Mouse (Mus musculus) forebrain, embryonic 16.5 days (tissue): ENCODE measurements around the gene Lbh. TPM values are rescaled to one million over a fixed set of nuclear protein-coding genes. Genes with fewer than 3 reads are reported as not detected.

Experiments
- ATAC-seq: fragments of 200-750 bp; cut with Nextera tagmentation; 2 replicates; pipeline ENCODE4 v1.8.0; 2017; ENCODE audit warnings: mild to moderate bottlenecking, moderate library complexity
- H3K27ac ChIP-seq: fragments of 300-500 bp; sonication (generic); 2 replicates; pipeline ENCODE4 v1.5.1; 2014; ENCODE audit warnings: low read length, control low read depth
- H3K27me3 ChIP-seq: fragments of 300-500 bp; sonication (generic); replicated peaks from 2 replicates; pipeline ENCODE4 v1.6.1; 2014; ENCODE audit warnings: low read length; ENCODE audit not compliant: control insufficient read depth, insufficient read depth
- H3K36me3 ChIP-seq: fragments of 300-500 bp; sonication (generic); 2 replicates; pipeline ENCODE4 v1.6.1; 2014; ENCODE audit not compliant: control insufficient read depth, insufficient read depth
- H3K4me1 ChIP-seq: fragments of 300-500 bp; sonication (generic); replicated peaks from 2 replicates; pipeline ENCODE4 v1.6.1; 2014; ENCODE audit warnings: low read length; ENCODE audit not compliant: control insufficient read depth, insufficient read depth
- H3K4me2 ChIP-seq: fragments of 300-500 bp; sonication (generic); 2 replicates; pipeline ENCODE4 v1.6.1; 2014; ENCODE audit warnings: mild to moderate bottlenecking, low read length, control low read depth
- H3K4me3 ChIP-seq: fragments of 300-500 bp; sonication (generic); replicated peaks from 2 replicates; pipeline ENCODE4 v1.5.1; 2014; ENCODE audit warnings: mild to moderate bottlenecking, low read length, control low read depth
- H3K9ac ChIP-seq: fragments of 300-500 bp; sonication (generic); replicated peaks from 2 replicates; pipeline ENCODE4 v1.6.1; 2014; ENCODE audit warnings: low read depth, low read length, control low read depth
- H3K9me3 ChIP-seq: fragments of 300-500 bp; sonication (generic); 2 replicates; pipeline ENCODE4 v1.6.1; 2016; ENCODE audit warnings: low read length; ENCODE audit not compliant: control insufficient read depth
- WGBS: fragments of 180-500 bp; shearing (Covaris S2); extraction: QIAGEN DNeasy Blood & Tissue Kit; methylation state at CpG from one replicate; pipeline ENCODE4 v1.1.7; 2014; 5-methylcytosine and 5-hydroxymethylcytosine counted together
- polyA plus RNA-seq: library from polyadenylated mRNA; unstranded; fragments of >200 nt; fragmentation: Nextera tagmentation; extraction: Ambion mirVana; gene quantifications from 2 replicates; pipeline ENCODE4 v1.2.1, GENCODE M21; 2015

Gene Lbh
- polyA plus RNA-seq, 1 experiment from 2014 or later = 4.3 TPM

DNA sequence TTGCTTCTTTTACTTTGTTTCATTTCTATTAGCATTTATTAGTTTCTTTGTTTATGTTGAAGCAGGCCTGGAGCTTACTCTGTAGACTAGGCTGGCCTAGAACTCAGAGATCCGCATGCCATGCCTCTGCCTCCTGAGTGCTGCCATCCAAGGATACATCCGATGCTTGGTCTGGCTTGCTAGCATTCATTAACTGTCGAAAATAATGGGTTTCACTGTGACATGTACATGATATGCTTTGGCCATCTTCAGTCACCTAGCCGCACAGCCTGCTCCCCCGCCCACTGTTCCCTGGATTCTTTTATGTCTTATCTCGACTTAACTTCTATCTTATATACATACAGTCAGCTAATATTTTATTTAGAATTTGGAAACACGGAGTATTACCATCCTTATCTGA lies 21.0 kb upstream of the Lbh start:
- H3K4me2 ChIP-seq = no peak overlapping the region
- H3K9me3 ChIP-seq = no peaks in the 10 kb centered on the region
- H3K4me3 ChIP-seq = no peak overlapping the region
- H3K27ac ChIP-seq = no peak overlapping the region
- ATAC-seq = no peak
- H3K27me3 ChIP-seq = no peaks in the 10 kb centered on the region
- no peaks in the 10 kb centered on the region for H3K4me1 ChIP-seq
- no peaks in the 10 kb centered on the region for H3K36me3 ChIP-seq
- no peak overlapping the region for H3K9ac ChIP-seq
- 93% methylated on average over 7 of the region's 7 CpGs for WGBS

DNA sequence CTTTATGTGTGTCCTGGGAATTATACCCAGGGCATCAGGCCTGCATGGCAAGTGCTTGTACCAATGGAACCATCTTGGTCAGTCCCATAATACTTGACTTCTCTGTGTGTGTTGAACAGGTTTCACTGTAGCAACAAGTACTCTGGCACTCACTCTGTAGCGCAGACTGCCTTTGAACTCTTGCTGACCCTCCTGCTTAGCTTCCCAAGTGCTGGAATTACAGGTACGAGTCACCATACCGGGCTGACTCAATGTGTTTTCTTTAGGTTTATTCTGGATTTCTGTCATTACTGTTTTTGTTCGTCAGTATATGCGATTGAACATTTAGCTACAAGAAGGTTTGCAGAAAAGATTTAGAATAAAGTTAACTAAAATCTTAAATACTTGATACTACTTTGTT lies 20.1 kb upstream of the Lbh start:
- H3K4me2 ChIP-seq = no peak overlapping the region
- WGBS = 89% methylated on average over 5 of the region's 5 CpGs
- no peak overlapping the region for H3K9ac ChIP-seq
- no peak for ATAC-seq
- no peak overlapping the region for H3K4me3 ChIP-seq
- no peak overlapping the region for H3K27ac ChIP-seq
- H3K9me3 ChIP-seq = no peaks in the 10 kb centered on the region
- no peaks in the 10 kb centered on the region for H3K27me3 ChIP-seq
- no peaks in the 10 kb centered on the region for H3K36me3 ChIP-seq
- H3K4me1 ChIP-seq = no peaks in the 10 kb centered on the region

DNA sequence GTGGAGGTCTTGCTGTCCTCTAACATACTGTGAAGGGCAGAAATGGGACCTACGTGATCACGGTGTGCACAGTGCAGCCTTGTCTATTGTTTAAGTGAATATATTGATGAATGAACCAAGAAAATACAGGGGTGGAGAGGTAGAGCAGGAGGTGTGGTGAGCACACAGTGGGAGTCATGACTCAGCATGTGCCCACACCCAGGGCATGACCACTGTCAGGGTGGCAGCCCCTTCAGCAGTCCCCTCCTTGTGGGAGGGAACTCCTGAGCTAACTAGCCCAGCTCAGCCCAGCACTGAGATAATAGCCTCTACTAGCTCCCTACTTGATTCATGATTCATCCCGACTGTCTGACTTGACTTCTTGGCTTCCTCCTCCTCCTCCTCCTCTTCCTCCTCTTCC lies 19.3 kb upstream of the Lbh start:
- H3K36me3 ChIP-seq = no peaks in the 10 kb centered on the region
- ATAC-seq = no peak
- H3K4me1 ChIP-seq = no peaks in the 10 kb centered on the region
- H3K27ac ChIP-seq = no peak overlapping the region
- no peak overlapping the region for H3K9ac ChIP-seq
- no peak overlapping the region for H3K4me3 ChIP-seq
- no peaks in the 10 kb centered on the region for H3K27me3 ChIP-seq
- WGBS = 59% methylated on average over 3 of the region's 3 CpGs
- H3K4me2 ChIP-seq = no peak overlapping the region
- no peaks in the 10 kb centered on the region for H3K9me3 ChIP-seq

DNA sequence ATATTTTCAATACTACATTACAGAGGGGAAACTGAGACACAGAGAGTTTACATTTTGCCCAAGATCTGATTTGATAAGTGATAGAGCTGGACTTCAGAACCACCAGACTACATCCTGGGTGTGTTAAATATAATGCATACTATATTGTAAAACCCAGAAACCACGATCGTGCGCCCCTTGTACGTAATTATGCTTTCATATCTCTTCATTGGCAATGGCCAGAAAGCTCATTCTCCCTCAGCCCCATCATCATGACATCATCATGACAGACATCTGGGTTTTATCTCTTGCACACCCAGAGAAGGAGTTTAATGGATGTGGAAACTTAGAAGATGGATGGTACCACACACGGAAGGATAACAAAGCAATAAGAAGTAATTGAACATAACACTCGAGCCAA lies 17.1 kb upstream of the Lbh start:
- Histone ChIP-seq H3K4me2 (no peak overlapping the region), H3K36me3 (no peaks in the 10 kb centered on the region), H3K9ac (no peak overlapping the region), H3K27me3 (no peaks in the 10 kb centered on the region), H3K4me3 (no peak overlapping the region), H3K9me3 (no peaks in the 10 kb centered on the region), H3K4me1 (no peaks in the 10 kb centered on the region), H3K27ac (no peak overlapping the region)
- no peak for ATAC-seq
- 90% methylated on average over 6 of the region's 6 CpGs for WGBS

DNA sequence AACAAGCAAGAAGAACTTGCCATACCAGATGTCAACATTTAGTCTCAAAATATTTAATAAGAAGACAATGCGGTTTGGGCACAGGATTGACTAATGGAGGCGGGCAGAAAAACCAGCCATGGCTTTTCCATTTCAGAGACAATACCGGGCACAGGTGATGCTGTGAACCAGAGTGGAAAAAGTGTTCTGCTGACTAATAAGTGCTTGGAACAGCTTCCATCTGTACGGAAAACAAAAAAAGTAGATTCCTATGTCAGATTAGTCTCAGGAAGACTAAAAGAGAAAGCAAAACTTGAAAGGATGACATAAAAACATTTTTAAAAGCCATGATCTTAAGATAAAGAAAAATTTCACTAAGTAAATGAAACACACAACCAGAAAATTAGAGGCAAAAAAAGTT lies 16.4 kb upstream of the Lbh start:
- WGBS = 89% methylated on average over 4 of the region's 4 CpGs
- Histone ChIP-seq H3K36me3 (no peaks in the 10 kb centered on the region), H3K9me3 (no peaks in the 10 kb centered on the region), H3K27me3 (no peaks in the 10 kb centered on the region), H3K4me3 (no peak overlapping the region), H3K9ac (no peak overlapping the region), H3K4me1 (no peaks in the 10 kb centered on the region), H3K27ac (no peak overlapping the region), H3K4me2 (no peak overlapping the region)
- no peak for ATAC-seq

DNA sequence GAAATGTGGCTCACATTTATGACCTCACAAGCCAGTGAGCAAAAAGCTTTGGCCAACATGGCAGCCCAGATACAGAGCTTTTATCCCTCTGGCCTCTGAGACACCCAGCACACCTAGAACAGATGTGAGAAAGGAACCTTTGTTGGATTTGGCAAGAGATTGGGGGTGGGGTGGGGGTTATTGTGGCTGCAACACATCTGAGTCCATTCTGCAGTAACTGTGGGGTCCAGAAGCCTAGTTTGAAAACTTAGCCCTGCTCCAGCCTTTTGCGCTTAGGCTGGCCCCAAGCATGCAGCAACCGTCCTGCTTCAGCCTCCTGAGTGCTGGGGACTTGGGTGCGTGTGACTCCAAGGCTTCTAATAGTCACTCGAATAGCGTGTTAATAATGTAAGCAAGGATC lies 14.8 kb upstream of the Lbh start:
- no peaks in the 10 kb centered on the region for H3K9me3 ChIP-seq
- H3K4me1 ChIP-seq = no peaks in the 10 kb centered on the region
- no peak for ATAC-seq
- no peak overlapping the region for H3K27ac ChIP-seq
- no peak overlapping the region for H3K4me2 ChIP-seq
- no peaks in the 10 kb centered on the region for H3K27me3 ChIP-seq
- H3K4me3 ChIP-seq = no peak overlapping the region
- no peaks in the 10 kb centered on the region for H3K36me3 ChIP-seq
- WGBS = 96% methylated on average over 5 of the region's 5 CpGs
- H3K9ac ChIP-seq = no peak overlapping the region

DNA sequence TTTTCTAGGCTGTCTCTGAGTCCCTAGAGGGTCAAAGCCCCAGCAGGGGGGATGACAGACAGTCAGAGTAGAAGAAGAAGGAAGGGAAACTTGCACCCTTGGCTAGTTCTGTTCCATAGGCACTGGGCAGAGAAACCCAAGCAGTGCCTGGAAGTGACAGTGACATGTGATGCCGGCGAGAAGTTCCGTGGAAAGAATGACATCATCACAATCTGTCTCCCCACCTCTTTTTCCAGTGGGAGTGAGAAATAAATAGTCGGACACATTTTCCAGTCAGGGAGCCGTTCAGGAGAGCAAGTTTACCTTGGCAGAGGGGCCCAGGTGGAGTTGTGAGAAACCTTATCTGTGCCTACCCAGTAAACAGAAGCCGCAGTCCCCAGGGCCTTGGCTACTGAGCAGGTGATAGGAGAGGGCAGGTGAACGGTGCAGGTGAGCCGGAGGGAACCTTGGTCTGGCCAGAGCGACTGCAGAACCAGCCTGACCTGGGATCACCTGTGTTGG lies 14.1 kb upstream of the Lbh start:
- H3K4me1 ChIP-seq = no peaks in the 10 kb centered on the region
- no peak overlapping the region for H3K4me2 ChIP-seq
- no peaks in the 10 kb centered on the region for H3K27me3 ChIP-seq
- no peaks in the 10 kb centered on the region for H3K9me3 ChIP-seq
- no peak overlapping the region for H3K27ac ChIP-seq
- H3K9ac ChIP-seq = no peak overlapping the region
- no peak overlapping the region for H3K4me3 ChIP-seq
- no peaks in the 10 kb centered on the region for H3K36me3 ChIP-seq
- 84% methylated on average over 9 of the region's 9 CpGs for WGBS
- no peak for ATAC-seq

DNA sequence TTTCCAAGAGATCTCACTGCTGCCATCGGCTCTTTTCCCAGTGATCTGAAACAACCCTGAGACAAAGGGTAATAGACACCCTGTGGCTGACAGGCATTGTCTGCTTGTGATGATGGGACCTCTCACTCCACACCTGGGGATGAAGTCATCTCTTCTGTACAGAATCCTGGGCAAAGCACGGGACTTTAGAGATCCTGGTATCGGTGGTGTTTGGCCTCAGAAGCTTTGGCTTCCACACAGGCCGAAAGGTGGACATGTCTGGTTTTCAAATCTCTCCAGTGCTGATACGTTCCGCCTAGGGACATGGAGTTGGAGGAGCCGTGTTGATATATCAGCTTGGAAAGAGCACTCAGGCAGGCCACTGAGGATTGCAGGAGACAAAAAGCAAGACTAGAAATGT lies 13.2 kb upstream of the Lbh start:
- H3K9ac ChIP-seq = no peak overlapping the region
- 84% methylated on average over 7 of the region's 7 CpGs for WGBS
- H3K9me3 ChIP-seq = no peaks in the 10 kb centered on the region
- no peak overlapping the region for H3K27ac ChIP-seq
- no peaks in the 10 kb centered on the region for H3K36me3 ChIP-seq
- no peaks in the 10 kb centered on the region for H3K27me3 ChIP-seq
- H3K4me1 ChIP-seq = no peaks in the 10 kb centered on the region
- no peak overlapping the region for H3K4me3 ChIP-seq
- no peak for ATAC-seq
- no peak overlapping the region for H3K4me2 ChIP-seq

DNA sequence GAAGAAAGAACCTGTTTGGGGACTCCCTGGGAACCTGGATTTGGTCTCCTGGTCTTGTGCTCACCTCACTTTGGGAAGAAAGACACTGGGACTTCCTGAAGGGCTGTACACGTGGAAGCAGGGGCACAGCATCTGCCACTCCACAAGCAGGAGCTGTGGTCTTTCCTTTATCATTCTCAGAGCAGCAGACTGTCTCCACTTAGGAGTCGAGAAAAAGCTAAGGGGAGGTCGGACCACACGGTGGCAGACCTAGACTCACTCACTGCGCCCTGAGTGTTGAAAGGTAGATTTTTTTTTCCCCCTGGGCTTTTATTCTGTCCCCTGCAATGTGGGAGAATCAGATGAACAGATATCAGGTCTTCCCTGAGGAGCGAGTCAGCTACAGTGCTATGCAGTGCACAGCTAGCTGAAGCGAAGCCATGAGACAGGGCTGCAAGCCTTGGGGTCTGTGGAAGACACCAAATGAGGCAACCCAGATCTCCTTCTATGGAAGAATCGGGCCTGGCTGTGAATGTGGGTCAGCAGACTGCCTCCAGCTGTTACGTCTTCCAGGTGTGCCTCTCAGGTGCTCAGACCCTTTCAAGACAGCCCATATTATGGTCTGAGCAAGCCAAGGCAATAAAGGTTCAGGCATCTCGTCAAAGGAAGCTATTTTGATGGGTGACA lies 11.7 kb upstream of the Lbh start:
- Histone ChIP-seq H3K27ac (no peak overlapping the region), H3K36me3 (no peaks in the 10 kb centered on the region), H3K4me1 (no peaks in the 10 kb centered on the region), H3K4me2 (no peak overlapping the region), H3K9me3 (no peaks in the 10 kb centered on the region), H3K4me3 (no peak overlapping the region), H3K27me3 (no peaks in the 10 kb centered on the region), H3K9ac (no peak overlapping the region)
- WGBS = 74% methylated on average over 10 of the region's 10 CpGs
- no peak for ATAC-seq

DNA sequence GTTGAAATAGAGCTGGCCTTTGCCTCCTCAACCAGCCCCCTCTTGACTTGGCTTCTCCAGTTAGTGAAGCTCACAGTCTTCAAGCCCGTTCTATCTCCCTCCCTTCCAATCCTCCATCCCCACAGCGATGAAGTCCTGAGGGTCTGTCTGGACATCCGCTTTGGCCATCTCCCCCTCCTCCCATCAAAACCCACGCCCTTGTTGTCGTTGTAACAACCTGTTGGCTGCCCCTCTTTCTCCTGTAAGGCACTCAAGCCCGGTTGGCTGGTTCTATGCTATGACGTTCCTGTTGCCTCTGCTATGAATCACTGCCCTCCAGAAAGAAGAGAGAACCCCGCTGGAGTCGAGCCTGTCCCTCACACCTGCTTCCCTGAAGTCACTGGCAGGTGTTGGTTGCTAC lies 10.9 kb upstream of the Lbh start:
- WGBS = 87% methylated on average over 9 of the region's 9 CpGs
- no peak for ATAC-seq
- no peaks in the 10 kb centered on the region for H3K4me1 ChIP-seq
- H3K9ac ChIP-seq = no peak overlapping the region
- no peaks in the 10 kb centered on the region for H3K9me3 ChIP-seq
- no peak overlapping the region for H3K27ac ChIP-seq
- H3K4me2 ChIP-seq = no peak overlapping the region
- no peaks in the 10 kb centered on the region for H3K36me3 ChIP-seq
- no peaks in the 10 kb centered on the region for H3K27me3 ChIP-seq
- no peak overlapping the region for H3K4me3 ChIP-seq
